Mouse (Mus musculus) right cerebral cortex, postnatal 25 days (tissue): Measurements from ENCODE around the gene Limch1.

Experiments used
- DNase-seq: peaks from one replicate; pipeline ENCODE4 v3.0.0; 2022

Gene Limch1

DNA sequence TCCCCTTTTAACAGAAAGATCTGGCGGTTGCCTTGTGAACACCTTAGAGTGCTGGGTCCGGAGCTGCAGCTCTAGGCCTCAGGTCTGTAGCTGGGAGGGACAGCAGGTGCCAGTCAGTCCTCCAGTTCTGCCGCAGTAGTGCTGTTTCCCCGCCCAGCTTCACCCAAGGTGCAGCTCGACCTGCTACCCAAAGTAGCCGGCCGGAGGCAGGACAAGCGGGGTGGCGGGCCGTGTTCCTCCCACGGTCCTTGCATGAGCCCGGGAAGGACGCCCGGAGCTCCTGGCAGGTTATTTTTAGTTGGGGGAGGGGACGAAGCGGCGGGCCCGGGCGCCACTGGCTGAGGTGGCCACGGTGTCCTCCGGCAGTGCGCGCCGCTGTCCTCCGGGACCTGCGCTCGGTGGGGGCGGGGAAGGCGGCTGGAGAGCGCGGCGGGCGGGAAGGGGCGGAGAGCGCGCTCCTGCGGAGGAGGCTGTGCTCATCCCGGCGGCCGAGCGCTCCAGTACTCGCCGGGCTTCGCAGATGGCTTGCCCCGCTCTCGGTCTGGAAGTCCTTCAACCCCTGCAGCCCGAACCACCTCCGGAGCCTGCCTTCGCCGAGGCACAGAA is at the start of gene Limch1:
TSS of gene Limch1 (plus strand) at position 438 of the 606 bp plus-strand sequence.
- DNase-seq = no peak

- DNase-seq = no peak
Measured at GRCm38 (mm10) chr5:66697119-66697518, 48.5 kb upstream of the Limch1 start.

- no peak for DNase-seq
Measured at GRCm38 (mm10) chr5:66699911-66700310, 45.7 kb upstream of the Limch1 start.

DNA sequence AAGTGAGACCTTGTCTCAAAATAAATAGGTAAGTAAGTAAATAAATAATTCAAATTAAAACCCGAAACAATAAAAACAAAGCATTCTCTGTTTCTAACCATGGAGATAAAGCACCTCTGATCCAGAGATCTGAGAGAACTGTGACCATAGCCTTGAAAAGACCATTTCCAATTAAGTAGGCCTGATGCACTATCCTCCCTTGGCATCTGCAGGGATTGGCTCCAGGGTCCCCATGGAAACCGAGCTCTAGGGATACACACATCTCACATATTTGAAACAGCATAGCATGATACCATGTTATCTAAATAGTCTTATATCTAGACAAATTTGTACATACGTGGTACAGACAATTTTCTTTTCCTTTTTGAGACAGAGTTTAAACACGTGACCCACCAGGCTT is 43.7 kb upstream of the Limch1 start:
- no peak for DNase-seq

DNA sequence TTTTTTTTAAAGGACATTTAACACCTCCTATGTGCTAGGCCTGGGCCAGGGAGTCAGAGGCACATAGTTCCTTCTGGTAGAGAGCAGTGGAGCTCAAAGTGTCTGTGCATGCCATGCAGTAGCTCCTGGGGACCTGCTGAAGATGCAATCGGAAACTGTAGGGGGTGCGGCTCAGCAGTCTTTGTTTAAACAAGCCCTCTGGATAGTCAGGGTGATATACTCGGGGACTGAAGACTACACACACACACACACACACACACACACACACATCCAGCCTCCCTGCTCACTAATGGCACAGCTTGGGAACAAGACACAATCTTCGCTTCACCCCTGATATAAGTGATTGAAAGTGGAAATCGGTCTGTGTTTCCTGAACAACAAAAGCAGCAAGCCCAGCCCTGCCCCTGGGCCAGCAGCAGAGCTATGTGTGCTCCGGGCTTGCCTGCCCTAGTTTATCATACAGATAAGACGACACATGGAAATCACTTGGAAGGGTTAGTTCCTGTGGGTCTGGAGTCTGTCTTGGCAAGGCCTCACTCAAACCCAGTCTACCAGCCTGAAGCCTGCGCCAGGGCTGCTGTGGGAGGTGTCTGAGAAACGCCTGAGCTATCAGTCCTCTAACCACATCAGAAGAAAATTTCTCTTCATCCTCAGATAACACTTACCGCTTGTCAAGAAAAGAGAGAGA is 42.2 kb upstream of the Limch1 start:
- no peak for DNase-seq

- DNase-seq = no peak
Measured at GRCm38 (mm10) chr5:66707859-66708258, 37.8 kb upstream of the Limch1 start.

- DNase-seq = no peak
Measured at GRCm38 (mm10) chr5:66710445-66711019, 35.1 kb upstream of the Limch1 start.

DNA sequence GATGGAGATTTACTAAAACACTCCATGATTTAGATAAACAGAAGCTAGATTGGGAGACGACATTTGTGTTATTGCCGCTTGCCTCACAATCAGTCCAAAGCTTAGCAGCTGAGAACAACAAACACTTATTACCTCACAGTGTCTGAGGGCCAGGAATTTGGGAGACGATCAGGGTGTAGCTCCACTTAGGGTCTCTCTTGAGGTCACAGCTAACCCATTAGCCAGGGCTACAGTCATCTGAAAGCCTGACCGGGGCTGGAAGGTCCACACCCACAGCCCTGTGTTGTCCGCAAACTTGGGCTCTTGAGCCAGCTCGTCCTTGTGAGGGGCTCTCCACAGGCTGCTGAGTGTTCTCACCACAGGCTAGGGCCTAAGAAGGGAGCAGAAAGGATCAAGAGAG is 32.8 kb upstream of the Limch1 start:
- DNase-seq = no peak

GRCm38 (mm10) chr5:66715498-66715931 is 30.1 kb upstream of the Limch1 start:
- DNase-seq = no peak

DNA sequence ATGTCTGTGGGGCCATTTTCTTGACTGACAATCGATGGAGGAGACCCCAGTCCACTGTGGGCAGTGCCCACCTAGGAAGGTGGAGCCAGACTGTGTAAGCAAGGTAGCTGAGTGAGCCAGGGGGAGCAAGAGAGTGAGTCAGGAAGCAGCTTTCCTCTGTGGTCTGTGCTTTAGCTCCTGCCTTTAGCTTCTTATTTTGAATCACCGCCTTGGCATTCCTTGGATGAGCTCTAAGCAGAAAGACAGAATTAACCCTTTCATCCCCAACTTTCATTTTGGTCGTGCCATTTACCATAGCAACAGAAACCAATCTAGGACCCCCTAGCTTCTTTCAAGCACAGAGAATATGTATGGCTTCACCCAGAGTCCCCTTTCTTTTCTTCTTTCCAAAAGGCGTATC is 27.7 kb upstream of the Limch1 start:
- no peak for DNase-seq

DNA sequence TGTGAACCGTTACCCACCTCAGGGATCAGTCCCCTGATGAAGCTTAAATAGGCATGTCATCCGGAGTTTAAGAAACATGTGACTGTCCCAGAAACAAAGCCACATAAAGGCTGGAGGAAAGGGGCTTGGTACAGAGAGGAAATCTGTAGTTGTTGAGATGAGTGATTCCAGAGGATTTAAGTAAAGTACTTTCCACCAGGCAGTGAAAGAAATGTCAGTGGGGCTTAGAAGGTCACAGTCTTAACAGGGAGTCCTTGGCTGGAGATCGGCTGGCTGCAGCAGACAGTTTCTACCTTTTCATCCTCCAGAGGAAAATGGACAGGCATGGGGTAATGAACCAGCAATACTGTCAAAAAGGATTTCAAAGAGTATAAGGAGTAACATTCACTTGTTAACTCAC is 27.2 kb upstream of the Limch1 start:
- DNase-seq = no peak

- DNase-seq = no peak
Measured at GRCm38 (mm10) chr5:66718880-66719279, 26.7 kb upstream of the Limch1 start.

DNA sequence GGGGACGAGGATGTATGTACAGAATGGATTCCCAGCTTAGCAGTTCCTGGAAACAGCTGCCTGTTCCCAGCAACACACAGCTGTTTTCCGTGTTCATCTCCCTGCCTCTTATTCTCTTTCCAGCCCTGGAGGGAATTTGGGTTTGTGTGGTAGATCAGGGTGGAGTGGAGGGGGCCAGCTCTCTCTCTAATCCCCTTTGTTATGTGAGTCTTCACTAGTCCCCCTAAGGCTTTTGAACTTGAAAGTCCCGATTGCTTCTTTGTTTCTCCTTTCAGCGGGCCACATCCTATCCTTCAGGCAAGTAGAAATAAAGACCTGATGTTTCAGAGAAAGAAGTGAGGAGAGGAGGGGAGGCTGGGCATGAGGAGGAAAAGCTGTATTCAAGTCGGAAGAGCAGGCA is 24.7 kb upstream of the Limch1 start:
- no peak for DNase-seq

DNA sequence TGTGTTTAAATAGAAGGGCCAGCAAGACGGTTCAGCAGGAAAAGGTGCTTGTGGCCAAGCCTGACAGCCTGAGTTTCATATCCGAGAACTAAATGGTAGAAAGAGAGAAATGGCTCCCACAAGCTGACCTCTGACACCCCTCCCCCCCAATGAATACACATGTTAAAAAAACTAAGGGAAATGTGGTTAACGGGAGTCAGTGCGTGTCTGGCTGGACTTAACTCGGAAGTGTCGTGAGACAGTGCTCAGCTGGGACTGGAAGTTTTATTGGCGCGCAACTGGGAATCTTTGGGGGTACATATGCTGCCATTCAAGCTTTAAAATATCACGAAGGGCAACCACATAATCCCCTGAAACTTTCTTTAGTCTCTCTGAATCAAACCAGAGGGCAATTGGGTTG is 23.0 kb upstream of the Limch1 start:
- no peak for DNase-seq

GRCm38 (mm10) chr5:66723037-66723436 is 22.6 kb upstream of the Limch1 start:
- no peak for DNase-seq

DNA sequence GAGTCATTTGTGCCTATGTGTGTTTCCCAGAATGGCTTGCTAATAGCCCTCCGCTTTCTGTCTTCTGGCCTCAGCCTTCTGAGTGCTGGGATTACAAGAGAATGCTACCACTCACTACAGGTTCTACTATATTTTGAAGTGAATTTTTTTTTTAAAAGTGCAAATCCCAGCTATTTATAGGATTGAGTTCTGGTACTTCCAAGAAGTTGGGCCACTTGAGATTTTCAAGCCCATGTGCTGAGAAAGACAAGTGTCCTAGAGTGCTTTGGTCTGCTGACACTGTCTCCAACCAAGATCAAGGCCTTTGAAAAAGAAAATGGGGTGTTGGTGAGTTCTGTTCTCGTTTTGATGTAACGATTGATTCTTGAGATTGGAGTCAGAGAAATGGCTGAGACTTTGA is 22.0 kb upstream of the Limch1 start:
- no peak for DNase-seq

GRCm38 (mm10) chr5:66729306-66729705 is 16.3 kb upstream of the Limch1 start:
- DNase-seq = no peak

DNA sequence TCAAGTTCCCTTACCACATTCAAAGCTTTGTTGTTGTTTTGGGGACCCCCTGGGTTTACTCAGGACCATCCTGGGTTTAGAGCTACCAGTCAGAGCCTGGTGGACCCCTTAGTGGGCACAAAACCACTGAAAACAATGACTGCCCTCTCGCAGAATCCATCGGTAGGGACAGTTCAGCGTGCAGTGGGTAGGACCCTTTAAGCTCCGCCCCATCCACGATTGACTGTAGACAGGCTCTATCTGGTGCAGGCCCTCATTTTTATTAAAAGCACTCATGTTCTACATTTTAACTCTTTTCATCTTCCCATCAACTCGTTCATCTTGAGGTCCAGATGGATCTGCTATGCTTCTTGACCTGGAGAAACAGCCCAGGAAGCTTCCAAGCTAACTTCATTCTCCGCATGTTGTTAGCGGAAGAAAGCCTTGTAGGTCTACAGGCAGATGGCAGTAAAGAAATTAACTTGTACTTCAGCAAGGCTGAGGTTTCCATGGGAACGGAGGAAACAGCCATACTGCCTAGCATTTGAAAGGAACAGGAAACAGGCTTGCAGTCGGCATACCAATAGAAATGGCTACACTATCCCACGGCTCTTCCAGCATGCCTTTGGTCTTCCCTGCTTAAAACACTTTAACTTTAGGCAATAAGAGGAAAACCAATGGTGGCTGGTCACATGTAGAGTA is 14.9 kb upstream of the Limch1 start:
- DNase-seq = peak; percentile 47

GRCm38 (mm10) chr5:66731302-66731697 is 14.3 kb upstream of the Limch1 start:
- DNase-seq = no peak

DNA sequence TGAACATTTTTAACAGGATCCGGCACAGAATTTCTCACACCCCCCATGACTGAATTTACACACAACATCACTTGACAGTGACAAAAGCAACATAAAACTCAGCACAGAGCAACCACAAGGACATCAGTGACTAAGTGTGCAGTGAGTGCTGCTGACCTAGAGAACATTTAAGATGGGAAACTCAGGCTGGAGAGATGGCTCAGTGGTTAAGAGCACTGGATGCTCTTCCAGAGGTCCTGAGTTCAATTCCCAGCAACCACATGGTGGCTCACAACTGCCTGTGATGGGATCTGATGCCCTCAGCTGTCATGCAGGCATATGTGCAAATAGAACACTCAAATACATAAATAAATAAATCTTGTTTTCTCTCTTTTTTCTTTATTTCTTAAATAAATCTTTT is 12.1 kb upstream of the Limch1 start:
- no peak for DNase-seq

GRCm38 (mm10) chr5:66739376-66739775 is 6.3 kb upstream of the Limch1 start:
- no peak for DNase-seq

DNA sequence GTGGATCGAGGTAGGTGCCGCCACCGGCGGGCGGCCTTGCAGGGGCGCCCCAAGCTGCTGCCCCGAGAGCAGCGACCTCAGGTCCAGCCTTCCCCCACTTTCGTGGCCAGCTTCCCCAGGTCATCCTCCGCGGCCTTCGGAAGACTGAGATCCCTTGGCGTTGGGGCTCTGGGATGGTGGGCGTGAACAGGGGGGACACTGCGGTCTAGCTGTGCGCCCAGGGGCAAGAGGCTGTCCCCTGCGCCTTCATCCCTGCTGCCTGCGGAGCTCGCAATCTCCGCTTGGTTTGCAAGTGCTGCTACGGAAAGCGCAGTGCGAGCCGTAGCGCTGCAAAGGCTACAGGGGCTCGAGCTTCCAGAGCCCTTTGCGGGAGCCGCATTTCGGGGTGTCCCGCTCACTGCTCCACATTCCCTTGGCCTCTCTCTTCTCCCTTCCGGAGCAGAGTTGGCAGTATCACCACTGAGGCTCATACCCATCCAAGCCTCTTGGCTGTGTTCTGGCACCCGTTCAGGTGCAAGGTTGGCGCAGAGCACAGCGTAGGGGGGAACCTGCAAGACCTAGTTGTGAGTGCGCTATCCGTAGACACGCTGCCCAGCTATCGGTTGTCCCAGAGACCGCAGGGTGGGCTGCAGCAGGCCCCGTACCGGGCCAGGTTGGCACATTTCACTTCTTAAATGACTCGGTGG is 512 bp downstream of the Limch1 start:
- DNase-seq = peak; percentile 77

DNA sequence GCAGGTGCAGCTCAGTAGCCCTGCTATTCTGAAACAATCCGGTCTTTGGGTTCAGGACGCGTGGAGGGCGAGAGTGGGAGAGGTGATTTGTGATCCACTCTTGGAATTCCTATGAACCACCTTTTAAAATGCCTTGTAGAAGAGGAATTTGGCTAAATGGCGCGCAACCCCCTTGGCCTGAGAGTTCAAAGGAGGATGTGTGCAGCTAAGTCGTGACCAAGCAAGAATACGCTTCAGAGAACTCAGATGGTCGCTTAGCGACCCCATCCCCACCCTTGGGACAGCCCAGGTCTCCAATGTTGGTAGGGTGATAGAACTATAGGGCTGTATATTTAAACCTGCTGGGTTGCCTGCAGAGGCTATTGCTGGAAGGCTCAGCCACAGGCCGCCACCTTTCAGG is 1.1 kb downstream of the Limch1 start:
- DNase-seq = no peak
